Mouse (Mus musculus) adrenal gland, postnatal 25 days (tissue): ENCODE results near the gene Pdcd11. TPM values are rescaled to one million over a fixed set of nuclear protein-coding genes. Genes with fewer than 3 reads are reported as not detected.

Experiments
- DNase-seq: peaks from one replicate; pipeline ENCODE4 v3.0.0; 2021; ENCODE audit warnings: mixed read lengths
- long read RNA-seq: library from polyadenylated mRNA; stranded (forward); transcript quantifications from one replicate; pipeline ENCODE4 v2.0.0, GENCODE M21; 2021
- total RNA-seq: library from RNA; stranded (reverse); gene quantifications from 2 replicates; pipeline ENCODE4 v1.2.3, GENCODE M21; 2021

Gene Pdcd11
- total RNA-seq = 26.0 and 26.8 TPM in 2 replicates
- long read RNA-seq, full-length matches to known transcripts = 3 of 21 reads
- long read RNA-seq, partial matches to known transcripts = 16 of 21 reads
- long read RNA-seq, other reads (novel, unspliced or antisense) = 2 of 21 reads

- DNase-seq = peak; percentile 95
These were observed at the start of gene Pdcd11, which contains the start of gene Usmg5 for GRCm38 (mm10) chr19:47090550-47091156. Gene Pdcd11 (plus strand): TSS chr19:47090768. Gene Usmg5 (minus strand): TSS chr19:47090647.

- DNase-seq = no peak
These were observed 47.0 kb upstream of the Pdcd11 start for GRCm38 (mm10) chr19:47043608-47044007.

GRCm38 (mm10) chr19:47046343-47046742 is 44.2 kb upstream of the Pdcd11 start:
- DNase-seq = no peak

GRCm38 (mm10) chr19:47047236-47047833 is 43.2 kb upstream of the Pdcd11 start:
- DNase-seq = peak; percentile 59

- no peak for DNase-seq
These were observed 41.5 kb upstream of the Pdcd11 start for GRCm38 (mm10) chr19:47049061-47049460.

- DNase-seq = no peak
These were observed 40.7 kb upstream of the Pdcd11 start for GRCm38 (mm10) chr19:47049840-47050239.

- peak; percentile 79 for DNase-seq
These were observed 40.1 kb upstream of the Pdcd11 start, which contains the start of gene Pcgf6 for GRCm38 (mm10) chr19:47050271-47051032. Gene Pcgf6 (minus strand): TSS chr19:47050906.

- no peak for DNase-seq
These were observed 37.6 kb upstream of the Pdcd11 start for GRCm38 (mm10) chr19:47052927-47053326.

GRCm38 (mm10) chr19:47053471-47053870 is 37.1 kb upstream of the Pdcd11 start:
- DNase-seq = no peak

GRCm38 (mm10) chr19:47057684-47058083 is 32.9 kb upstream of the Pdcd11 start:
- no peak for DNase-seq

GRCm38 (mm10) chr19:47065860-47066259 is 24.7 kb upstream of the Pdcd11 start:
- no peak for DNase-seq

GRCm38 (mm10) chr19:47067096-47067882 is 23.3 kb upstream of the Pdcd11 start, which contains the start of gene Taf5:
Gene Taf5 (plus strand): TSS chr19:47067746.
- peak; percentile 96 for DNase-seq

GRCm38 (mm10) chr19:47067924-47068611 is 22.5 kb upstream of the Pdcd11 start:
- peak; percentile 87 for DNase-seq

- DNase-seq = no peak
These were observed 2.3 kb upstream of the Pdcd11 start for GRCm38 (mm10) chr19:47088226-47088625.

GRCm38 (mm10) chr19:47089718-47090525 is 646 bp upstream of the Pdcd11 start:
- DNase-seq = peak; percentile 26

- DNase-seq = no peak
These were observed 10.5 kb downstream of the Pdcd11 start for GRCm38 (mm10) chr19:47101080-47101479.

GRCm38 (mm10) chr19:47104641-47105271 is 14.2 kb downstream of the Pdcd11 start:
- no peak for DNase-seq

GRCm38 (mm10) chr19:47118634-47119033 is 28.1 kb downstream of the Pdcd11 start:
- DNase-seq = no peak

- DNase-seq = no peak
These were observed 30.5 kb downstream of the Pdcd11 start for GRCm38 (mm10) chr19:47121054-47121453.

- DNase-seq = peak; percentile 27
These were observed 32.2 kb downstream of the Pdcd11 start for GRCm38 (mm10) chr19:47122802-47123201.
